Mouse (Mus musculus) cerebellum, postnatal 14 days (tissue): ENCODE data around the gene Gm33815.
"Not testable (repeated sequence)": the region's sequence is repeated elsewhere in the genome, so short reads cannot be mapped to it uniquely, and the experiment has no call there.

ENCODE experiments used
- DNase-seq, 2 experiments: peaks; one replicate each; pipeline ENCODE4 v3.0.0; 2021; ENCODE audit warnings: mixed read lengths in 2 of 2

The Gm33815 gene

GRCm38 (mm10) chrY:69320832-69321231 is at the start of gene Gm33815:
Gene Gm33815, plus strand, starts transcription at chrY:69321132.
- not testable (repeated sequence) for DNase-seq
